ENCODE assay signal across 22 mouse cellular contexts in genomic region chr1:168758835-168759234, GRCm38 (mm10).
DNase-seq lines count a peak whose midpoint lies in the region; ATAC-seq and TF ChIP-seq lines count a peak whose summit lies in the region.
"Had no signal": no experiment of that assay in that cellular context is flagged by ENCODE, and none has a peak within 500 bp of the region (broad histone marks: within the 10 kb centered on the region; RNA-seq: fewer than 3 reads in every experiment).

No protein-coding gene starts in this region.

- H3K27me3 ChIP-seq in Patski: no peaks in the 10 kb centered on the region
- H3K27me3 ChIP-seq in hindbrain, embryonic 10.5 days (ENCODE audit: insufficient read depth, poor library complexity, severe bottlenecking): no peaks in the 10 kb centered on the region
- H3K27me3 ChIP-seq: embryonic facial prominence, embryonic 13.5 days; megakaryocyte, embryonic 14.5 days had no signal

- in situ Hi-C loops in Patski (cut with MboI; ENCODE audit: low pct_unique_long_range_greater_than_20kb): no loop called here

- peak; percentile 57 for TF ChIP-seq CTCF in Patski (IDR thresholded peaks at IDR 0.05)

- peaks cover 12% of the 10 kb centered on the region; the same call in 1 of the 2 replicates for H3K4me1 ChIP-seq in hindbrain, embryonic 10.5 days (replicated peaks)
- H3K4me1 ChIP-seq: megakaryocyte, embryonic 14.5 days had no signal

- no peak for ATAC-seq in Patski
- ATAC-seq in frontal cortex, adult (ENCODE audit: low TSS enrichment): no peak
- ATAC-seq: activated CD4-positive, CD25-positive, alpha-beta regulatory T cell, adult 4 months; forebrain, postnatal 0 days; hindbrain, embryonic 16.5 days; midbrain, embryonic 16.5 days had no signal

- CTCF ChIA-PET in Patski (lab: Charles Lee): interaction anchor here (0.7 kb wide), 2 partner anchors 257 to 544 kb away, joined by 3 read pairs; no protein-coding TSS in a partner anchor

- H3K4me3 ChIP-seq in hindbrain, embryonic 10.5 days: no peak overlapping the region
- H3K4me3 ChIP-seq: embryonic facial prominence, embryonic 13.5 days; heart, embryonic 10.5 days; megakaryocyte, embryonic 14.5 days had no signal

- H3K9me3 ChIP-seq in hindbrain, embryonic 10.5 days: no peaks in the 10 kb centered on the region
- H3K9me3 ChIP-seq: embryonic facial prominence, embryonic 13.5 days; heart, embryonic 10.5 days; megakaryocyte, embryonic 14.5 days had no signal

- POLR2A ChIA-PET in Patski (lab: Charles Lee): no interaction called here

- WGBS in hindbrain, embryonic 10.5 days: 83% methylated on average over 2 of the region's 2 CpGs

- H3K27ac ChIP-seq in hindbrain, embryonic 10.5 days: no peak overlapping the region
- H3K27ac ChIP-seq: embryonic facial prominence, embryonic 13.5 days; heart, embryonic 10.5 days had no signal

- no peaks in the 10 kb centered on the region for H3K36me3 ChIP-seq in hindbrain, embryonic 10.5 days
- H3K36me3 ChIP-seq: embryonic facial prominence, embryonic 13.5 days; heart, embryonic 10.5 days had no signal

- peak; percentile 9 to 29 for DNase-seq in adrenal gland, postnatal 36 days
- no peak for DNase-seq in adrenal gland, postnatal 25 days
- DNase-seq in kidney, postnatal 10 days: peak; percentile 35
- DNase-seq in kidney, adult 11 months: no peak
- no peak for DNase-seq in Patski (ENCODE audit: low read depth, low spot score)
- DNase-seq in lung, postnatal 36 days: peak; percentile 12
- DNase-seq in hindbrain, embryonic 10.5 days (ENCODE audit: low spot score): no peak
- DNase-seq: B cell, adult 2 months; cerebellum, adult 9-10 months; forebrain, postnatal 0 days; gastrocnemius, postnatal 10 days; heart, postnatal 14 days; retina, postnatal 1 day; right cerebral cortex, postnatal 4 days; thymus, adult 18-20 months had no signal

Comparison
In these comparisons a context has a peak if more than half of its experiments do, and no peak if none do; other contexts are left out.
1. DNase-seq: peak in adrenal gland, postnatal 36 days (2 of 2), kidney, postnatal 10 days (single experiment) and lung, postnatal 36 days (single experiment); none in adrenal gland, postnatal 25 days (single experiment), kidney, adult 11 months (single experiment), Patski (single experiment) and hindbrain, embryonic 10.5 days (single experiment).